ENCODE assay signal across 10 mouse cellular contexts in genomic region chr6:89238871-89239270, GRCm38 (mm10).
DNase-seq lines count a peak whose midpoint lies in the region; ATAC-seq and TF ChIP-seq lines count a peak whose summit lies in the region.
"Had no signal": no experiment of that assay in that cellular context is flagged by ENCODE, and none has a peak within 500 bp of the region (broad histone marks: within the 10 kb centered on the region; RNA-seq: fewer than 3 reads in every experiment).

No protein-coding gene starts in this region.

- TF ChIP-seq CTCF in left cerebral cortex, adult 2 months (IDR thresholded peaks at IDR 0.05) = no peak
- TF ChIP-seq CTCF in liver, postnatal 0 days (IDR thresholded peaks at IDR 0.05; ENCODE audit: low read depth) = no peak

- H3K36me3 ChIP-seq in liver, postnatal 0 days (replicated peaks; ENCODE audit: insufficient read depth, low read length) = no peaks in the 10 kb centered on the region
- H3K36me3 ChIP-seq: neural tube, embryonic 12.5 days had no signal

- intact Hi-C loops in left cerebral cortex, adult 2 months (cut with DNase I) = loop anchor here (5.0 to 10.0 kb wide), 4 partner anchors 98 to 302 kb away; no protein-coding TSS in a partner anchor
- intact Hi-C loops in left cerebral cortex, postnatal 4 days (cut with DNase I) = no loop called here

- H3K9me3 ChIP-seq in liver, postnatal 0 days (ENCODE audit: low read length) = no peaks in the 10 kb centered on the region
- H3K9me3 ChIP-seq: neural tube, embryonic 12.5 days had no signal

- no peak for TF ChIP-seq EP300 in liver, postnatal 0 days (IDR thresholded peaks at IDR 0.05; ENCODE audit: low read depth)

- ATAC-seq in frontal cortex, adult (ENCODE audit: low TSS enrichment) = peak; percentile 62
- ATAC-seq in liver, postnatal 0 days = no peak
- ATAC-seq: activated CD4-positive, CD25-positive, alpha-beta regulatory T cell, adult 4 months had no signal

- no peak overlapping the region for H3K4me2 ChIP-seq in liver, postnatal 0 days (ENCODE audit: low read depth, low read length)
- H3K4me2 ChIP-seq: neural tube, embryonic 12.5 days had no signal

- WGBS in liver, postnatal 0 days (ENCODE audit: insufficient replicate concordance) = 72% methylated on average over 14 of the region's 14 CpGs

- no peaks in the 10 kb centered on the region for H3K27me3 ChIP-seq in liver, postnatal 0 days (ENCODE audit: insufficient read depth, low read length)
- H3K27me3 ChIP-seq: neural tube, embryonic 12.5 days had no signal

- no peak for DNase-seq in frontal cortex, postnatal 25 days (ENCODE audit: low spot score in 2 of 2)
- DNase-seq in left cerebral cortex, adult 2 months (ENCODE audit: extremely low spot score in 1 of 2, low spot score in 2 of 2) = peak; percentile 38 to 44
- DNase-seq in left cerebral cortex, postnatal 4 days = no peak
- peak; percentile 73 for DNase-seq in layer of hippocampus, adult 9-11 months
- DNase-seq in right cerebral cortex, postnatal 25 days = peak; percentile 56
- DNase-seq in kidney, adult 18-20 months = no peak
- no peak for DNase-seq in liver, postnatal 0 days

- H3K9ac ChIP-seq in liver, postnatal 0 days (replicated peaks) = no peak overlapping the region

- no peak overlapping the region for H3K4me3 ChIP-seq in left cerebral cortex, adult 2 months
- H3K4me3 ChIP-seq in liver, postnatal 0 days (ENCODE audit: low read depth, low read length) = no peak overlapping the region
- H3K4me3 ChIP-seq: neural tube, embryonic 12.5 days had no signal

- H3K4me1 ChIP-seq in liver, postnatal 0 days (ENCODE audit: insufficient read depth) = no peaks in the 10 kb centered on the region

- H3K27ac ChIP-seq in left cerebral cortex, adult 2 months = peak overlapping the region; percentile 32; the same call in 1 of the 2 replicates
- no peak overlapping the region for H3K27ac ChIP-seq in liver, postnatal 0 days (ENCODE audit: low read depth)
- H3K27ac ChIP-seq: neural tube, embryonic 12.5 days had no signal

Comparison
In these comparisons a context has a peak if more than half of its experiments do, and no peak if none do; other contexts are left out.
1. DNase-seq: peak in left cerebral cortex, adult 2 months (2 of 2), layer of hippocampus, adult 9-11 months (single experiment) and right cerebral cortex, postnatal 25 days (single experiment); none in frontal cortex, postnatal 25 days (0 of 2), left cerebral cortex, postnatal 4 days (single experiment), kidney, adult 18-20 months (single experiment) and liver, postnatal 0 days (single experiment).